Mouse (Mus musculus) myocyte (in vitro differentiated cells): ENCODE data around the gene BC052040. TPM values are rescaled to one million over a fixed set of nuclear protein-coding genes. Genes with fewer than 3 reads are reported as not detected.

Experiments used
- H3K27me3 ChIP-seq: one replicate; pipeline ENCODE4 v1.6.1; 2011; ENCODE audit not compliant: control insufficient read depth, insufficient read depth, insufficient read length
- H3K36me3 ChIP-seq: one replicate; pipeline ENCODE4 v1.6.1; 2011; ENCODE audit not compliant: control insufficient read depth, insufficient read depth
- H3K4me2 ChIP-seq: one replicate; pipeline ENCODE4 v1.6.1; 2011; ENCODE audit warnings: low read depth, control low read depth
- H3K4me3 ChIP-seq: one replicate; pipeline ENCODE4 v1.5.1; 2011; ENCODE audit warnings: mild to moderate bottlenecking, control low read depth, moderate library complexity
- H3K79me2 ChIP-seq: one replicate; pipeline ENCODE4 v1.6.1; 2011; ENCODE audit not compliant: control insufficient read depth, insufficient read depth
- H3ac ChIP-seq: one replicate; pipeline ENCODE4 v1.6.1; 2011; ENCODE audit not compliant: control insufficient read depth, insufficient read length
- CEBPB ChIP-seq: IDR thresholded peaks from 2 replicates; pipeline ENCODE4 v1.6.1; 2011; ENCODE audit warnings: mild to moderate bottlenecking, moderate library complexity; ENCODE audit not compliant: poor library complexity, insufficient read depth, severe bottlenecking
- E2F4 ChIP-seq: IDR thresholded peaks from one replicate; pipeline ENCODE4 v1.6.1; 2011; ENCODE audit warnings: mild to moderate bottlenecking, control low read depth, moderate library complexity; ENCODE audit not compliant: insufficient read depth
- MAX ChIP-seq: IDR thresholded peaks from one replicate; pipeline ENCODE4 v1.6.1; 2011; ENCODE audit warnings: low read depth, mild to moderate bottlenecking, control low read depth
- MYOD1 ChIP-seq, 3 experiments: IDR thresholded peaks; one replicate each; pipeline ENCODE4 v1.6.1; 2011; ENCODE audit warnings: control low read depth in 2 of 3, low read depth in 2 of 3, mild to moderate bottlenecking in 2 of 3, moderate library complexity in 1 of 3; ENCODE audit not compliant: insufficient read length in 2 of 3, control insufficient read depth in 1 of 3
- MYOG ChIP-seq, 3 experiments: IDR thresholded peaks; one replicate each; pipeline ENCODE4 v1.6.1; 2011; ENCODE audit warnings: control low read depth in 2 of 3, low read depth in 2 of 3, mild to moderate bottlenecking in 2 of 3; ENCODE audit not compliant: insufficient read length in 2 of 3, control insufficient read depth in 1 of 3, insufficient read depth in 1 of 3
- POLR2A ChIP-seq: IDR thresholded peaks from one replicate; pipeline ENCODE4 v1.6.1; 2011; ENCODE audit warnings: low read depth, mild to moderate bottlenecking, control low read depth, moderate library complexity; ENCODE audit not compliant: insufficient read length
- POLR2AphosphoS2 ChIP-seq: IDR thresholded peaks from one replicate; pipeline ENCODE4 v1.6.1; 2011; ENCODE audit warnings: low read depth, control low read depth; ENCODE audit not compliant: insufficient read length
- REST ChIP-seq: IDR thresholded peaks from one replicate; pipeline ENCODE4 v1.6.1; 2011; ENCODE audit warnings: mild to moderate bottlenecking, control low read depth, moderate library complexity; ENCODE audit not compliant: insufficient read depth, insufficient read length
- SRF ChIP-seq: IDR thresholded peaks from one replicate; pipeline ENCODE4 v1.6.1; 2011; ENCODE audit warnings: low read depth; ENCODE audit not compliant: control insufficient read depth, insufficient read length
- TCF12 ChIP-seq: IDR thresholded peaks from one replicate; pipeline ENCODE4 v1.6.1; 2011; ENCODE audit warnings: mild to moderate bottlenecking, control low read depth; ENCODE audit not compliant: poor library complexity, insufficient read depth, severe bottlenecking
- TCF3 ChIP-seq: IDR thresholded peaks from one replicate; pipeline ENCODE4 v1.6.1; 2011; ENCODE audit warnings: low read depth, control low read depth; ENCODE audit not compliant: insufficient read length
- USF1 ChIP-seq: IDR thresholded peaks from one replicate; pipeline ENCODE4 v1.6.1; 2011; ENCODE audit warnings: low read depth, mild to moderate bottlenecking, control low read depth, moderate library complexity
- polyA plus RNA-seq: library from polyadenylated mRNA; unstranded; fragments of >200 nt; fragmentation: generic; extraction: Trizol; gene quantifications from one replicate; pipeline ENCODE4 v1.2.1, GENCODE M21; 2012; ENCODE audit warnings: missing spikeins

BC052040 gene
- polyA plus RNA-seq, 1 experiment: 4.9 TPM

- Histone ChIP-seq H3K4me2 (no peak overlapping the region), H3K36me3 (no peaks in the 10 kb centered on the region), H3ac (no peak overlapping the region), H3K79me2 (no peaks in the 10 kb centered on the region), H3K4me3 (no peak overlapping the region), H3K27me3 (no peaks in the 10 kb centered on the region)
- no peak for TF ChIP-seq USF1
- no peak for TF ChIP-seq TCF3
- no peak for TF ChIP-seq E2F4
- TF ChIP-seq MYOG (IDR thresholded peaks at IDR 0.05; ENCODE audit: control insufficient read depth in 1 of 3, insufficient read depth in 1 of 3, insufficient read length in 2 of 3, low read depth in 2 of 3): no peak
- TF ChIP-seq POLR2AphosphoS2: no peak
- TF ChIP-seq POLR2A: no peak
- TF ChIP-seq SRF: no peak
- no peak for TF ChIP-seq CEBPB
- no peak for TF ChIP-seq MAX
- no peak for TF ChIP-seq MYOD1 (IDR thresholded peaks at IDR 0.05; ENCODE audit: control insufficient read depth in 1 of 3, insufficient read length in 2 of 3, low read depth in 2 of 3)
- no peak for TF ChIP-seq REST
- no peak for TF ChIP-seq TCF12
Observed at GRCm38 (mm10) chr2:115813316-115813715, 231.8 kb downstream of the BC052040 start.

DNA sequence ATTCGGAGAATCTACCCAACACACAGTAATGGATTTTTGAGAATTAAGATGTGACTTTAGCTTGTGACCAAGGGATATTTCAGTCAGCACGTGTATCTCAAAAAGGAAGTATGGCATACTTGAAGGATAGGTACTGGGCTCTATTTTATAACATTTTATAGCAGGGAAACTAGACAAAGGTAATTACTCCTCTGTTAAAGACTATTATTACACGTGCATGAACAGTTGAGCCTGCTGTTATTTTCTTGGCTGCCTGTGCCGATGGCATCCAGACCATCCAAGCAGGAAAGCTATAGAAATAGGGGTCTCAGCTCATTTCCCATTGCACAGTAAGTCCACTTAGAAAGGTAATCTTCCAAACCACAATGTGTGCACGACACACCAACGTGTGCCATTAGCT lies 232.2 kb downstream of the BC052040 start:
- no peaks in the 10 kb centered on the region for H3K36me3 ChIP-seq
- TF ChIP-seq E2F4: no peak
- TF ChIP-seq MAX: no peak
- TF ChIP-seq POLR2A: no peak
- TF ChIP-seq MYOD1 (IDR thresholded peaks at IDR 0.05; ENCODE audit: control insufficient read depth in 1 of 3, insufficient read length in 2 of 3, low read depth in 2 of 3): no peak
- no peak for TF ChIP-seq USF1
- no peak for TF ChIP-seq CEBPB
- no peak for TF ChIP-seq SRF
- TF ChIP-seq TCF12: no peak
- no peak for TF ChIP-seq POLR2AphosphoS2
- TF ChIP-seq REST: no peak
- TF ChIP-seq MYOG (IDR thresholded peaks at IDR 0.05; ENCODE audit: control insufficient read depth in 1 of 3, insufficient read depth in 1 of 3, insufficient read length in 2 of 3, low read depth in 2 of 3): no peak
- TF ChIP-seq TCF3: no peak
- no peaks in the 10 kb centered on the region for H3K79me2 ChIP-seq
- no peak overlapping the region for H3ac ChIP-seq
- H3K27me3 ChIP-seq: no peaks in the 10 kb centered on the region
- H3K4me3 ChIP-seq: no peak overlapping the region
- H3K4me2 ChIP-seq: no peak overlapping the region

DNA sequence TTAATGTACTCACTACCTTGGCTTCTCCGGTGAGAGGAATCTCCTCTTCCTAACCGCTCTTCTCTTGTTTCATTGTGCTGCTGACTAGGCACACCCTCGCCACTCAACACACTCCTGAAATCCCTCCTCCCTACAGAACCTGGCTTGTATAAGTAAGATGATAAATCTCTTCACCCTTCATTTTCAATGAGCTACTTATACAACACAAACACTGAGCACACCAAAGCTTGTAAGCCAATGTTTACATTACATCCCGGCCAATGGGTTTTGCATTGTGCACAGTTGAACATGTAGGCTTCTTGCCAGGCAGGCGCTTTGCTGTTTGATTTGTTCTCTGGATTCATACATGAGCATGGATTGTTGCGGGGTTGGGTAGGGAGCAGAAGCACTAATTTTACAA lies 236.4 kb downstream of the BC052040 start:
- Histone ChIP-seq H3K36me3 (no peaks in the 10 kb centered on the region), H3ac (no peak overlapping the region), H3K4me3 (no peak overlapping the region), H3K27me3 (no peaks in the 10 kb centered on the region), H3K79me2 (no peaks in the 10 kb centered on the region), H3K4me2 (no peak overlapping the region)
- TF ChIP-seq TCF12 (no peak), USF1 (no peak), SRF (no peak), E2F4 (no peak), TCF3 (no peak), MAX (no peak), POLR2AphosphoS2 (no peak), MYOD1 (IDR thresholded peaks at IDR 0.05; ENCODE audit: control insufficient read depth in 1 of 3, insufficient read length in 2 of 3, low read depth in 2 of 3) (no peak), REST (no peak), CEBPB (no peak), POLR2A (no peak)

DNA sequence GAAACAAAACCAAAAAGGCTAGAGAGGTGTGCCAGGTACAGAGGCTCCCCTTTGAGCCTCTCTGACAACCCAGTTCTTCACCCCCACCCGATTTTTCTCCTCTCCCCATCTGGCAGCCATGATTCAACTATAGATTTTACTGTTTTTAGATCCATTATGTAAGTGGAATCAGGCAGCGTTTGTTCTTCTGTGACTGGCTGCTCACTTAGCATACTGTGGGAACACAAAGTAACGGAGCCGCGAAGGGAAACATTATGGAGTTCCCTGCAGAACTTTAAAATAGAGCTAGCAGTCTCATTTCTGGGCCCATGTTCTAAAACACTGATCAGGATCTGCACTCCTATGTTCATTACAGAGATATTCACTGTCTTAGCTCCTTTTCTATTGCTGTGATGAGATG lies 240.8 kb downstream of the BC052040 start:
- H3ac ChIP-seq: no peak overlapping the region
- no peak overlapping the region for H3K4me3 ChIP-seq
- no peaks in the 10 kb centered on the region for H3K36me3 ChIP-seq
- no peaks in the 10 kb centered on the region for H3K79me2 ChIP-seq
- H3K4me2 ChIP-seq: no peak overlapping the region
- H3K27me3 ChIP-seq: no peaks in the 10 kb centered on the region
- TF ChIP-seq REST (no peak), SRF (no peak), E2F4 (no peak)
